Mouse (Mus musculus) CH12.LX (cell line): ENCODE measurements at regions not wholly inside any gene's neighbourhood (a gene's known extent, or its start where the extent isn't known, plus 50 kb on each side); places are given as distances from the start of the nearest gene placed in this dataset.

Experiments used
- CTCF ChIP-seq, 2 experiments: IDR thresholded peaks in 1 of 2; conservative IDR thresholded peaks in 1 of 2; 2 replicates each; pipeline ENCODE4 v1.5.1; 2011 to 2012; ENCODE audit warnings: low read depth in 2 of 2, low read length in 2 of 2, improper control_type of control experiment in 1 of 2, inconsistent platforms in 1 of 2, mild to moderate bottlenecking in 1 of 2, moderate library complexity in 1 of 2
- E2F4 ChIP-seq: IDR thresholded peaks from 2 replicates; pipeline ENCODE4 v1.6.1; 2011; ENCODE audit warnings: low read depth, low read length, improper control_type of control experiment; ENCODE audit not compliant: insufficient replicate concordance
- EP300 ChIP-seq: IDR thresholded peaks from 2 replicates; pipeline ENCODE4 v1.6.1; 2011; ENCODE audit warnings: low read length, improper control_type of control experiment
- ETS1 ChIP-seq: conservative IDR thresholded peaks from 2 replicates; pipeline ENCODE4 v1.6.1; 2012; ENCODE audit warnings: low read depth, mild to moderate bottlenecking, inconsistent platforms, low read length, improper control_type of control experiment, moderate library complexity
- HCFC1 ChIP-seq: IDR thresholded peaks from 2 replicates; pipeline ENCODE4 v1.6.1; 2012; ENCODE audit warnings: low read depth, mild to moderate bottlenecking, inconsistent platforms, low read length, improper control_type of control experiment
- MXI1 ChIP-seq: IDR thresholded peaks from 2 replicates; pipeline ENCODE4 v1.6.1; 2011; ENCODE audit warnings: mild to moderate bottlenecking, low read depth, low read length, improper control_type of control experiment
- MYC ChIP-seq: IDR thresholded peaks from 2 replicates; pipeline ENCODE4 v1.6.1; 2011; ENCODE audit warnings: low read depth, mild to moderate bottlenecking, improper control_type of control experiment, low read length
- NELFE ChIP-seq: IDR thresholded peaks from 2 replicates; pipeline ENCODE4 v1.6.1; 2011; ENCODE audit warnings: low read depth, low read length, improper control_type of control experiment
- POLR2A ChIP-seq: IDR thresholded peaks from 2 replicates; pipeline ENCODE4 v1.6.1; 2011; ENCODE audit warnings: low read depth, mild to moderate bottlenecking, improper control_type of control experiment, low read length
- RAD21 ChIP-seq: IDR thresholded peaks from 2 replicates; pipeline ENCODE4 v1.6.1; 2011; ENCODE audit warnings: low read depth, mild to moderate bottlenecking, low read length, improper control_type of control experiment, moderate library complexity
- RCOR1 ChIP-seq: conservative IDR thresholded peaks from 2 replicates; pipeline ENCODE4 v1.6.1; 2012; ENCODE audit warnings: low read depth, mild to moderate bottlenecking, inconsistent platforms, low read length, improper control_type of control experiment
- SMC3 ChIP-seq: IDR thresholded peaks from 2 replicates; pipeline ENCODE4 v1.6.1; 2011; ENCODE audit warnings: low read depth, low read length, improper control_type of control experiment
- ZMIZ1 ChIP-seq: IDR thresholded peaks from 2 replicates; pipeline ENCODE4 v1.6.1; 2012; ENCODE audit warnings: low read depth, mild to moderate bottlenecking, inconsistent platforms, low read length, improper control_type of control experiment

GRCm38 (mm10) chr3:56261800-56262561, 78.5 kb upstream of the Nbea start:
- TF ChIP-seq CTCF (conservative IDR thresholded peaks at IDR 0.05 in 1 of 2, IDR thresholded peaks at IDR 0.05 in 1 of 2; ENCODE audit: low read depth in 2 of 2, low read length in 2 of 2) (no peak), SMC3 (no peak), MYC (no peak), EP300 (no peak), E2F4 (no peak), ETS1 (no peak), RCOR1 (no peak), ZMIZ1 (no peak), POLR2A (no peak), HCFC1 (no peak), RAD21 (no peak), MXI1 (no peak), NELFE (no peak)
